Mouse (Mus musculus): ENCODE data around the gene Cfap70.

Cfap70 gene

DNA sequence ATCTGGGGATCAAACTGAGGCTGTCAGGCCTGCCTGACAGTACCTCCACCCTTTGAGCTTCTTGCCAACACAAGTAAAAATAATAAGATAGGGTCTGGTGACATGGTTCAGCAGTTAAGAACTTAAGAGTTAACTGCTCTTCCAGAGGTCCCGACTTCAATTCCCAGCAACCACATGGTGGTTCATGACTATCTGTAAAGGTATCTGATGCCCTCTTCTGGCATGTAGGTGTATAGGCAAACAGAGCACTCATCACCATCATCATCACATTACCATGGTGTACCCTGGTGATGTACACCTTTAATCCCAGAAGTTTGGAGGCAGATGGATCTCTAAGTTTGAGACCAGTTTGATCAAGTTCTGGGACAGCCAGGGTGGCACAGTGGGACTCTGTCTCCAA is 23.4 kb downstream of the Cfap70 start:
- no peak for DNase-seq (ENCODE audit: low read depth in 1 of 2, low spot score in 2 of 2)

DNA sequence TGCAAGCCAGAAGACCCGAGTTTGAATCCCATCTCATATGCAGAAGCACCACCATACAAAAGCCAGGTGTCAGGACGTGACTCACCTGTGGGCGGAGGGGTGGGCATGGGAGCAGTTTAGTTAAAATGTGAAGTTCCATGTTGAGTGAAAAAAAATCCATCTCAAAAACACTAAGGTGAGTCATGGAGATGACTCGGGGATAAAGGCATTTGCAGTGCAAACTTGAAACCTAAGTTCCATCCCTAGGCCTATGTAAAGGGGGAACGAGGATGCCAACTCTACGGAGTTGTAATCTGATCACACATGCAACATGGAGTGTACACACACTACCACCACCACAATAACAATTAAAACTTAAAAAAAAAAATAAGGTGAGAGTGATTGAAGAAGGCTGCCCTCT is 29.0 kb downstream of the Cfap70 start:
- no peak for DNase-seq (ENCODE audit: low read depth in 1 of 2, low spot score in 2 of 2)

DNA sequence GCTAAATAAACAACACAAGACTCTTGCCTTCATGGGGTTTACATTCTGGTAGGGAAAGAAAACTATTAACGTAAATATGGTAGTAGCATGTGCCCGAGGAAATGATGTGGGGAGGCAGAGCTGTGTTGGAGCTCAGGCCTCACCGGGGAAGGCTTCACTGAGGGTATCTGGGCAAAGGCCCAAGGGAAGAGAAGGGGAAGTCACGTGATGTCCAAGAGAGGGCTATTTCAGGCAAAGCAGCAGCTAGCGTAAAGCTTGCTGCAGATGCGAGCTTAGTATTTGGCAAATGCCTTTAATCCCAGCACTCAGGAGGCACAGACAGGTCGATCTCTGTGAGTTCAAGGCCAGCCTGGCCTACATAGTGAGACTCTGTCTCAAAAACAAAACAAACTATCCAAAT is 29.8 kb downstream of the Cfap70 start:
- DNase-seq (ENCODE audit: low read depth in 1 of 2, low spot score in 2 of 2), result no peak

- no peak for DNase-seq (ENCODE audit: low read depth in 1 of 2, low spot score in 2 of 2)
Observed at GRCm38 (mm10) chr14:20400071-20400470, 52.0 kb downstream of the Cfap70 start.

- DNase-seq (ENCODE audit: low read depth in 1 of 2, low spot score in 2 of 2), result no peak
Observed at GRCm38 (mm10) chr14:20398864-20399263, 53.2 kb downstream of the Cfap70 start.

- DNase-seq (ENCODE audit: low read depth in 1 of 2, low spot score in 2 of 2), result no peak
Observed at GRCm38 (mm10) chr14:20397220-20397619, 54.8 kb downstream of the Cfap70 start.

GRCm38 (mm10) chr14:20393205-20393913 is 58.7 kb downstream of the Cfap70 start, which contains the start of gene Mrps16:
Gene Mrps16, minus strand, starts transcription at chr14:20393634.
- peak; percentile 86 to 87 for DNase-seq (ENCODE audit: low read depth in 1 of 2, low spot score in 2 of 2)

GRCm38 (mm10) chr14:20392326-20392725 is 59.7 kb downstream of the Cfap70 start:
- no peak for DNase-seq (ENCODE audit: low read depth in 1 of 2, low spot score in 2 of 2)

DNA sequence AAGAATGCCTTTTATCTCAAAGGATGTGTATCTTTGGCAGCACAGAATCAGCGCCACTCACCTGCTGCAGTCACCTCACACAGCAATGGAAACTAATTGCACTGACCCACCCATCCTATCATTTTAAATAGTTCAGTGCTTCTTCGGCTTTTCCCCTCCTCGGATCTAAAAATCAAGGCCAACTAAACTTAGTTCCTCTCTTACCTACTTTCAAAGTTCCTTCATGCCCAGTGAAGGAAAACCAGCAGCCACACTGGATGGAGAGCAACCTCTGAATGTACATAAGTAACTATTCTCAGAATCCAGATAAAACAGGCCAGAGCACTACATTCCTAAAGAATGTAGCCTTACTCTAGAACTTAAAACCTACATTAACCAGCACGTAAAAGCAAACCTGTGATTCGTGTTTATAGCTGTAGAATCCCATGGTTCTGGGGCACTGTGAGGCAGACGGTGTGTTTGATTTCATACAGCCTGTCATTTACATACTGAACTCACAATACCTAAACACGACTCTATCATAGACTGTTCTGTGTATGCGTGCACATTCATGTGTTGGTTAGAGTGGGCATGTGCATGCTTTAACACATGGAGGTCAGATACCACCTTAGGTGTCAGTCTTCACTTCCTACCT is 62.5 kb downstream of the Cfap70 start:
- DNase-seq (ENCODE audit: low read depth in 1 of 2, low spot score in 2 of 2), result no peak

DNA sequence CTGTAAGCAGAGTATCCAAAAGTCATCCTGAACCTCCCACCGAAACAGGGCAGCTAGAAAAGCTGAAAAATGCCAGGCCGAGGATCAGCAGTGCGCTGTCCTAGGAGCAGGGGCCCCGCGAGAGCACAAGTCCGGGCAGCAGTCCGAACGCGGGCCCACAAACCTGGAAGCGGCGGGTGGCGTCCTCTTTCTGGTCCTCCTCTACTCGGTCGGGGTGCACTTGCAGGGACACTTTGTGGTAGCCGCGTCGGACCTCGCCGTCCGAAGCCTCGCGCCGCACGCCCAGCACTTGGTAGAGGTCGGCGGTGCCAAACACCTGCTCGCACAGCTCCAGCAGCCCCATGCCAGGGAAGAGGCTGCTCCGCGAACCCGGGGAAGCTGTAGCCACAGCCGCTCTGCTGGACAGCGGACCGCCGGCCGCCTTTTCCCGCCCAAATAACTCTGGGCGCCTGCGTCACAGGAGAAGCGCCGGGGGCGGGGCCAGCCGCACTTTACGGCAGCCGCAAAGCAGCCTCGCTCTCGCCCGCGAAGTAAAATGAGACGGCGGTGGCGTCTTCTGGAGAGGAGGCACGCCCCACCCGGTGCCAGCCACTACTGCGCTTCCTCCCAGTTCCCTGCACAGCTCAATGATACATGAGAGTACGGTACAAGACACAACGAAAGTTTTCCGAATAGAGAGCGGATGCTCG is 63.4 kb downstream of the Cfap70 start, which contains the start of gene Dnajc9:
Gene Dnajc9, minus strand, starts transcription at position 470 of the 689 bp plus-strand sequence.
- DNase-seq (ENCODE audit: low read depth in 1 of 2, low spot score in 2 of 2), result peak; percentile 86 to 89

- no peak for DNase-seq (ENCODE audit: low read depth in 1 of 2, low spot score in 2 of 2)
Observed at GRCm38 (mm10) chr14:20379753-20380430, 72.1 kb downstream of the Cfap70 start.

DNA sequence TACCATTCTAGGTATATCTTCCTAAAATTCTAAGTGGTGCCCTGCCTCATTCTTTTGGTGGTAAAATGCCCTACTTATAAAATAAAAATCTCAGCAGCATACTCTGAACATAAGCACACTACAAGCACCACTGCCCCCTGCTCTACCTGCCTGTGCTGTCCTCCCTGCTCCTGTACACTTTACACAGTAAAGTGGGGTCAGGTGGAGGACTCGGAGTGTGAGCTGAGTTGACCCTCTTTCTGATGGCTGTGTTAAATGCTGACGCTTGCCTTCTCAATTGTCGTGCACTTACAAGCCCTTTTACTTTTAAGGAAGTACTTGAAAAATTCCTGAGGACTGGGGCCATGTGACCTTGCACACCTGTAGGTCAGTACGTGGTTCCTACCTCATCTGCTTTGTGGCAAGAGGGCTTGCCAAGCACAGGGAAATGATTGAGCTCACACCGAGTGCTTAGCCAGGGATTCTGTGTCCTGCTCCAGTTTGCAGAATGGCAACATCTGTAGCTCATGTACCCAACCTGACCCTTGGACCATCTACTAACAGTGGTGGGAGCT is 72.9 kb downstream of the Cfap70 start:
- DNase-seq (ENCODE audit: low read depth in 1 of 2, low spot score in 2 of 2), result no peak

GRCm38 (mm10) chr14:20378313-20379061 is 73.5 kb downstream of the Cfap70 start:
- DNase-seq (ENCODE audit: low read depth in 1 of 2, low spot score in 2 of 2), result peak in 1 of 2 experiments; percentile 23

DNA sequence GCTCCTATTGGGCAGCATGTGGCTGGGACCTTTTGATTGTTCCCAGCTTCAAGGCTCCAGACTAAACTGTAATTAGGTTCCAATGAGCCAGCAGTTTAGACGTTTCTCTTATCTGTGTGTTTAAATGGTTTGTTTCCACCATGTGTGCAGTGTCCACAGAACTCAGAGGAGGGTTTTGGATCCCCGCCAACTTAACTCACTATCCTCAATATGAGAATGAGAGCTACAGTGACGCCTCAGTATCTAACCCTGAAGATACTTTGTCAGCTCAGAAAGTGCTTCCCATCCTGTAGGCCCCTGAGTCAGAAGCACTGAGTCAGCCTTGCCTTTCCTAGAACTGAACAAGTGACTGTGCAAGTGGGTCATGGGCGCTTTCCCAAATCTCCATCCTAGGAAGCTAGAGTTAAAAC is 74.9 kb downstream of the Cfap70 start:
- no peak for DNase-seq (ENCODE audit: low read depth in 1 of 2, low spot score in 2 of 2)

- no peak for DNase-seq (ENCODE audit: low read depth in 1 of 2, low spot score in 2 of 2)
Observed at GRCm38 (mm10) chr14:20371854-20372253, 80.2 kb downstream of the Cfap70 start.

- no peak for DNase-seq (ENCODE audit: low read depth in 1 of 2, low spot score in 2 of 2)
Observed at GRCm38 (mm10) chr14:20370798-20371197, 81.2 kb downstream of the Cfap70 start.

DNA sequence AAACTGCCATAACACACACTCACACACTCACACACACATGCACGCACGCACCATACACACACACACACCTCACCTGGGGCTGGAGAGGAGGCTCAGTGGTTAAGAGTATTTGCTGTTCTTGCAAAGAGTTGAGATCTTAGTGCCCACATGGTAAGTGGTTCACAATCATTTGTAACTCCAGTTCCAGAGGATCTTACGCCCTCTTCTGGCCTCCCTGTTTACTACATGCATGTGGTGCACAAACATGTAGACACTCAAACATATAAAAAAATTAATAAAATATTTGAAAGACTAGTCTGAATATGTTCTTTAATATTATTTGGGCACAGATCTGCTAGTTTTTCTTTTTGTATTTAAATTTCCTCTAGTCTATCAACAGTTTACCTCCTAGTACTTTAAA is 83.8 kb downstream of the Cfap70 start:
- DNase-seq (ENCODE audit: low read depth in 1 of 2, low spot score in 2 of 2), result no peak

- DNase-seq (ENCODE audit: low read depth in 1 of 2, low spot score in 2 of 2), result peak; percentile 8 to 20
Observed at GRCm38 (mm10) chr14:20363230-20363629, 88.8 kb downstream of the Cfap70 start.

DNA sequence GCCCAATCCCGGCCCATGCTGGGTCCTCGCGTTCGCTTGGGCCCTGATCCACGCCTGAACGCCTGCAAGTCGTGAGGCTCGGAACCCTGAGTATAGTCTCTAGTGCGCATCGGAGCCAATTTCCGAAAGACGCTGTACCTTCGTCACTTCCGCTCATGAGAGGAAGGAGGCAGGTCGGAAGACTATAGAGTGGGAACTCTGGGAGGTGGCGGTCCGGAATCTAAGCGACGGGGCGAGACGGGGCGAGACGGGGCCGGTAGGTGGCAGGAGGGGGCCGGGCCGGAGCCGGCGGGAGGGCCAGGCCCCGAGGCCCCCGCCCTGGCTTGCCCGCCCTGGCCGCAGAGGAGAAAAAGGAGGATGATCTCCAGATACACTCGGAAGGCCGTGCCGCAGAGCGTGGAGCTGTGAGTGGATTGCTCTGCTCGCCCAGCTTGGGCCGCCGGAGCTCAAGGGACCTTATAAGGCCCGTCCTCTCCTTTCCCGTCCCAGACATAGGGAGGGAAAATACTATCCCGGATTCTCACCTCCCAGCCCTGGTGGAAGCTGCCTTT is 104.0 kb downstream of the Cfap70 start, which contains the start of the genes Ecd and Fam149b:
Gene Ecd, minus strand, starts transcription at position 131 of the 551 bp plus-strand sequence.
Gene Fam149b, plus strand, starts transcription at position 172 of the 551 bp plus-strand sequence.
- DNase-seq (ENCODE audit: low read depth in 1 of 2, low spot score in 2 of 2), result peak; percentile 84 to 89

DNA sequence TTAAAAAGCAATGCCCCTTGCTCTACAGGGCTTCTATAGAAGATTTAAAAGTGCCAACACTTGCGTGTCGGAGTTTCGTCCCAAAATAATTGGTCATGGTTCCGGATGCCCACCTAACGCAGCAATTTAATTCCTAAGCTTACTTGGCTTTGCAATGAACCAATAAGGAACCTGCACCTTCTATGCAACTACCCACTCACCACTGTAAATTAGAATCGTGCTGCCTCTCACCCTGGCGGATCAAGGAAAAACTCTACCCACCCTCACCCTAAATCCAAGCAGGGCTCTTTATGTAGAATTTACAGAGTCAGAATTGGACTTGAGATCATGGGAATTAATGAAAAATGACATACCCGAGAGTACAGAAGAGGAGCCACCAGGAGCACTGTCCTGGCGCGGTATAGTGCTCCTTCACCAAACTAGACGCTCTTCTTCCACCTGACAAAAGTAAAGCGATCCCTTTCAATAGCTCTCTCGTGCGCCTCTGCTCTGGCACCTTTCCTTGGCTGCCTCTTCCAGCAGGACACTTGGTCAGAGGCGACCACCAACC is 104.5 kb downstream of the Cfap70 start:
- no peak for DNase-seq (ENCODE audit: low read depth in 1 of 2, low spot score in 2 of 2)
